Mouse (Mus musculus): ENCODE results near the gene Osbpl10.

Gene Osbpl10

DNA sequence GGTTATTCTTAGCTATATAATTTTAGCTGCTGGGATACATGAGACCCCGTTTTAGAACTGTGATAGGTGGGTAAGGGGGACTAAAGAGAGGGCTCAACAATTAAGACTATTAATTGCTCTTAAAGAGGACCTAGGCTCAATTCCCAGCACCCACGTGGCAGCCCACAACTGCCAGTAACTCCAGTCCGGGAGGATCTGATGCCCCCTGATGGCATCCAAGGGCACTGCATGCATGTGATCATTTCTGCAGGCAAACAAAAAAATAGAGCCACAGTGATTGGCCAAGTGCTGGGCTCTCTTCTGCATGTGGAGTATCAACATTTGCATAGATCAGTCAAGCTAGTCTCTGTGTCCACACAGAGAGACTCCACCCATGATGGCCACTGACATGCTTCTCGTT, 96.8 kb downstream of the Osbpl10 start:
- no peak for DNase-seq (ENCODE audit: low spot score)

DNA sequence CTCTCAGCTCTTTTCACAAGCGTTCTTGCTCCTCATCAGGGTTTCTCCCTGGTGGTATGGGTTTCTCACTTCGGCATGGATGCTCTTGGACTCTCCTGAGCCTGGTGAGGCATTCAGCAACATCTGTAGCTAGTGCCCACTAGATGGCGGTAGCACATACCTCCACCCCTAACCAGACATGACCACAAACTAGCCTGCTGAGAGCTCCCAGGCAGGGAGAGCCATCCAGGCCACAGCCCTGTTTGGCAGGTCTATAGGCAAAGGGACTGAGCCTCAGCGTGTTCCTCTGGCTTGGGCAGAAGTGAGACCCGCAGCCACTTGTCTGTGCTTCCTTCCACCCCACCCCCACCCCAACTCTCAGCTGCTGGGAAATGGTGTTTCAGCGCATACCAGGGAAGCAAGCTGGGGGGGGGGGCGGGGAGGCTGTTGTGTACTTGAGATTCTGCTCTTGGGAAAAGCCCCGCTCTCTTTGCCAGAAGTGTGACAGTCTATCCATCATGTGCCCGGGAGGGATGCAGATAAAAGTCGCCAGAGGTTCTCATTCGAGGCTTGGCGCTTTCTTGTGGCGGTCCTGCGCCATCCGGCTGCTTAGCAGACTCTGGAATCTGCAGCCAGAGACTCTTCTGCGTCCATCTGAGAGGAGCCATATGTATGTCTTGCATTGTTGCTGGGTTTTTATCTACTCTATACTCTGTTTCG, 110.1 kb downstream of the Osbpl10 start:
- DNase-seq (ENCODE audit: low spot score): peak; percentile 91

DNA sequence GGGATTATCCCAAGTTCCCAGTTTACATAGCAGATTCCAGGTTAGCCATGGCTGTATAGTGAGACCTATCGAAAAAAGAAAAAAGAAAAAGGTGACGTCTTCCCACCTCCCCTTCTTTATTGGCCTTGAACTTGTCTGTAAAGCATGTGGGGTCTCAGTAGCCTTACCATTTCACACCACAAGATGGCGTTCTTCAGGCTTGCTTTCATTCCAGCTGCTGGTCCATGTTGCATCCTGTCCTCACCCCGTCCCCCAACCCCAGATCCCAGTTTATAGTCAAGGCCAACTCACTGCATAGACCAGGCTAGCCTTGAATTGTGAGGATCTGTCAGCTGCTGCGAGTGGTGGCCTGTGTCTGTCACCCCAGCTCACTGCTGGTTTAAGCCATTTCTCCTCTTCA, 111.3 kb downstream of the Osbpl10 start:
- no peak for DNase-seq (ENCODE audit: low spot score)

DNA sequence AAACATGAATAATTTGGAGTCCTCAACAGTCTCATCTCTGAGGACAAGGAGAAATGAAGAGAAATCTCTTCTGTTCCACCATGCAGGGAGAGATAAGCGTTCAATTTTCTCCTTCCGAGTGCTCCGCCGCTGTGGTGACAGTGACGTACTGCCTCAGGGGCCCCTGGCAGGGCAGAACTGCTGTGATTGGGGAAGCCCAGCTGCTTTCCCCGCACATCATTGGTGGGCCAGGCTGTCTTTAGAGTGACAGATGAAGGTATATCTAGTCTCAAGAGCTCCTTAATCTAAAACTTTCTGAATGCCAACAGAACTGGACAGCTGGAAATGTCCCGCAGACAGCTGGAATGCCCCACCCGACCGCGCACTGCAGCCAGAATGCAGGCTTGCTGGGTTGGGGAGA, 118.1 kb downstream of the Osbpl10 start:
- DNase-seq (ENCODE audit: low spot score): peak; percentile 49

DNA sequence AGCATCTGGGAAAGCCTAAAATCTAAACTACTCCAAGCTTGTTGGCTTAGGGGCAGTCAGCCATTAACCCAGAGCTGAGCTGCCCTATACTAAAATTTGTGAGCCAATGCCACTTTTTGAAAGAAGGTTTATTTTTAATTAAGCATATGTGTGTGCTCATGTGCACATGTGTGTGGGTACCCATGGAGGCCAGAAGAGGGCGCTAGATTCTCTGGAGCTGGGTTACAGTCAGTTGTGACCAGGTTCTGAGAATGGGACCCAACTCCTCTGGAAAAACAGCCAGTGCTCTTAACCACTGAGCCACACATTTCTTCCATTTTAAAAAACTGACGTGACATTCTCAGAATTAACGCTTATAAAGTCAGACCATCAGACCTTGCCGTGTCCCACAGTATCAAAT, 119.0 kb downstream of the Osbpl10 start:
- no peak for DNase-seq (ENCODE audit: low spot score)

DNA sequence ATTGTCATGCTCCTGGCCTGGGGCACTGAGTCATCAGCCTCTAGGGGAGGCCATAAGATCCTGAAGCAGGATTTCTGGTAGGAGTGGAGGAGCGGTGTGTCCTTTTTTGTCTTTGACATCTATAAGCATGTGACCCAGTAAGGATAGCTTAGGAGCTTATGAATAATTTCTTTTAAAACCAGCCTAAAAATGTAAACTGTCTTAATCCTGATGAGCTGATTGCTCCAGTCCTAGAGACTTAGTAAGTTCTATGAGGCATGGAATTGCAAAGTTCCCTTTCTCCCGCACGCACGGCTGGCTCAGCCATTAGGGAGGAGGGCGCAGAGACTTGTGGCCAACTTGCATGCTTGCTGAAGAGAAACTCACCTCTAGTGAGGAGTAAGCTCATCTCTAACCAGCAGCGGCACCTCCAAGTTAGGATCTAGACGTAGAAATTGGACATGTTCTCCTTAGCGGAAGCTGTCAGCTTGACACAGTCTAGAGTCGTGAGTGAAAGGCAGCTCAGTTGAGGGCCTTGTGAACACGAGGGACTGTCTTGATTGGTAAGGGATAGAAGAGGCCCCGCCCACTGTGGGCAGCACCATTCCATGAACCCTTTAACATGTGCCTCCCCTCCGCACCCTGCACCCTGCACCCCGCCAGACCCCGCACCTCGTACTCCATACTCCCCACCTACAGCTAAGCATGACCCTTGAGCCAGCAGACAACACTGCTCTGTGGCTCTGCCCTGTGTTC, 122.0 kb downstream of the Osbpl10 start:
- no peak for DNase-seq (ENCODE audit: low spot score)

DNA sequence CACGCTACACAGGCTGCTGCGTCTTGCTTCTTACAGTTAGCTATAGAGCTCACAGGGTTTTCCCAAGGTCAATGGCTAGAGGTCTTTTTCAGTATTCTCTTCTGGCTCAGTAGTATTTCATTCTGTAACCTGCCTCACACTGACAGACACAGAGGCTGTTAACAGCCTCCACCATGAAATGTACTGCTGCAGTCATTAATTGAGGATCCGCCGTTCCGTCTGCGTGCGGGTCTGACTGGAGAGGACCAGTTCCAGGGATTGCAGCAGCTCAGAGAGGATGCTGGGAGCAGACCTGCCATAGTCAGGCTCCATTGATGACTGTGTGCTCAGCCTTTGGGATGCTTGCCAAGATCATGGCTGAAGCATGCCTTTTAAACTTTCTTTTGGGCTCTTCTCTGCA, 129.1 kb downstream of the Osbpl10 start:
- DNase-seq (ENCODE audit: low spot score): no peak

DNA sequence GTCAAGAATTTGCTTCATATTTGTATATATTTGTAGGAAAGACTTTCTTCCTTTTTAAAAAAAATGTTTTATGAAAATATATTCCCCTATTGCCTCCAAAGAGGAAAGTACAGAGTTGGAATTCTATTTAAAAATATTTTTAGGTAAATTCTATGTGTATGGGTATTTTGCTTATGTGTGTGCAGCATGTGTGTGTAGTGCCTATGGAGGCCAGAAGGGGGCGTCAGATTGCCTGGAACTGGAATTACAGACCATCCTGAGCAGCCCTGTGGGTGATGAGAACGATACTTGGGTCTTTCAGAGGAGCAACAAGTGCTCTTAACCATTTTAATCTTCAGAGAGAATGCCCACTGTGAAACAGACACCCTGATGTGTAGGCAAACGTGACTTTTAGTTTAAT, 132.3 kb downstream of the Osbpl10 start:
- DNase-seq (ENCODE audit: low spot score): no peak

DNA sequence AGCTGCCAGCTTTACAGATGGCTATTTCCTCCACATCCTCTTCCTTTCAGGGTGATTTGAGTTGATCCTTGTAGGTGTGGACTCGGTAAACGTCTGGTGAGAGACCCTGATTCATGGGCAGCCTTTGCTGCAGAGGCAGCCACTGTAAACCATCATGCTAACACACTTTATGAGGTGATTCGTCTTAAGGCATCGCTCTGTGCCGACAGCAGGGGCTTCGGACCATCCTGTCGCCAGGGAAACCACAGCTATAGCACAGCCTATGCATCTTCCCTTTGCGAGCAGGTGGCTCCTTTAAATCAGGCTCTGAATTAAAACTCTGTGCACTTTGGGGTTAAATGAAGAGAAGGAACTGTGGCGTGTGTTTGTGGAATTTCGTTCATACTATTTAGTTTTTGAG, 138.9 kb downstream of the Osbpl10 start:
- no peak for DNase-seq (ENCODE audit: low spot score)

DNA sequence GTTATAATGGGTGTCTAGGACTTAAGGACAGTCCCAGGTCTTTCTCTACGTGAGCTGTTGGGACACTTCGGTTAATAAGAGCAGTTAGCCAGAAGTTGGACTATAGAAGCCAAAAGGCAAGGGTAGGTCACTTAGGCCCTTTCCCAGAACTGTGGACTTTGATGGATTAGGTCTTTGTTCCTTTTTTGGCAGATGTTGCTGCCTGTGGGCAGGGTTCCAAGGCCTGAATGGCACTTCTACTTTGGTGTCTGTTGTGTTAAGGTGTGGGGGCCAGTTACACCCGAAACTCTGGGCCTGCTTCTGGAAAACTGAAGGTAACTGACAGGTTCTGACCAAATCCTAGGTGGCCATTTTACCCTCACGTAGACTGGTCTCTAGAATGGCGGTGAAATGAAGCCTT, 141.9 kb downstream of the Osbpl10 start:
- no peak for DNase-seq (ENCODE audit: low spot score)

DNA sequence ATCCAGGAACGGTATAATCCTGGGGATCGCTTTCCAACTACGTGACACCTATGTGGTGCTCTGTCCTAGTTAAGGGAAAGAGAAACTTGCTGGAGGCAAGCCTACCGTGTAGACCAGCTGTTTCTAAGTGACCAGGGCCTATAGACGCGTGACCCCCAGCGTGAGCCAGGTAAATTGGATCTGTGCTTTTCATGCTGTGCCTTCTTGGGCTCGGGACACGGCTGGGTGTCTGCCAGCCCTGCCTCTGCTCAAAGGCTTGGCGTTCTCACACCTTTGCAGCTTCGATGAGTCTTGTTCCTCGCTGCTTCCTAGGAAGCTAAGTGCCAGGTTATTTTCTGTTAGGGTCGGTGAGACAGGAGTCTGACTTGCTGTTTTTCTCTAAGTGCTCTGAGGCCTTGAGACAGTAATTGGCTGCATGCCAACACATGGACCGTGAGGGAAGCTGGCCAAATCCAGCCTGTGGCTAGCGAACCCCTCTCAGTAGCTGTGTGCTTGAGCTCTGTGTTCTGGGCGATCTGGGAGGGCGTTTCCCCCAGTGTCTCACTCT, 142.4 kb downstream of the Osbpl10 start:
- no peak for DNase-seq (ENCODE audit: low spot score)

DNA sequence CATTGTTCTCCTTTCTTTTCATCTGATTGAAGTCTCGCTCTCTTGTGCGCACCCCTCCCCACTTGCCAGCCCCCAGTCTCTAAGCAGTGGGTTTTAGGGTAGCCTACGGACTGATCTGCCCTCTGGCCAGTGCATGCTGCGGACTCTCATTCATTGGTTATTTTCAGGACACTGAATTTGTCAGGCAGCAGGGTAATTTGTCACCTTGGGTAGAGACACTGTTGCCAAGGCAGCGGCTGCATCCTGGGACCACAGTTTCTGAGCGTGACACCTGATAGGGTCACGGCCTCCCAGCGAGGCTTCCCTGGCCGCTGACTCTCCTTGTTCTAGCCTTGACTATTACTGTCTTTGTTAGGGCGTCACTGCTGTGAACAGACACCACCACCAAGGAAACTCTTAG, 149.0 kb downstream of the Osbpl10 start:
- peak; percentile 73 for DNase-seq (ENCODE audit: low spot score)

DNA sequence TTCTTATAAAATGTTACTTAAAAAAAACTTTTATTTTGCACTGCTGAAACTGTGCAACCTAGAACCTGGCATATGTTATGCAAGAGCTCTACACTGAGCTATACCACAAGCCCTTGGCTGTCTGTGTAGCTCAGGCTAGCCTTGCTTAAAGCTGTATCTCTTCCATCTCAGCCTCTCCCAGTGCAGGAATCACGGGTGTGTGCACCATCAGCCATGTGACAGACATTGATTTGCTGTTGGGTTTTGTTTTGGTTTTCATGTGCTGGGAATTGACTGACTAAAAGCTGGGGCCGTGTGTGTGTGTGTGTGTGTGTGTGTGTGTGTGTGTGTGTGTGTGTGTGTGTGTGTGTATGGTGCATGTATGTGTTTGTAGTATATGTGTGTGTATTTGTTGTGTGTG, 155.6 kb downstream of the Osbpl10 start:
- no peak for DNase-seq (ENCODE audit: low spot score)

DNA sequence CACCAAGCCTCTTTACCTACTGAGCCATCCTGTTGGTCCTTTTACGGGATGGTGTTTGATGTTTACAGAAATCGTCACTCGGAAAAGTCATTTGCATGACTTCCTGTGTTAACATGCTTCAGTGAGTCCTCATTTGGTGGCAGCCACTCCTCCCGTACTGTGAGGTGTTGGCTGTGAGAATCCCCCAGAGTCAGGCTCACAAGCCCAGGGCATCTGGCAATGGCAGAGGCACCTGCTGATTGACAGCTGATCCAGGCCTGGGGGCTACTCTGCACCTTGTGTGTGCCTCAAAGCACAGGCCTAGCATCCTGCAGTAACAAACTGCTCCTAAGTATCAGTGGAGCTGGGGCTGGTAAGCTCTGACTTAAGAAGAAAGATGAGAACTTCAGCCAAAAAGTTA, 156.4 kb downstream of the Osbpl10 start:
- no peak for DNase-seq (ENCODE audit: low spot score)

DNA sequence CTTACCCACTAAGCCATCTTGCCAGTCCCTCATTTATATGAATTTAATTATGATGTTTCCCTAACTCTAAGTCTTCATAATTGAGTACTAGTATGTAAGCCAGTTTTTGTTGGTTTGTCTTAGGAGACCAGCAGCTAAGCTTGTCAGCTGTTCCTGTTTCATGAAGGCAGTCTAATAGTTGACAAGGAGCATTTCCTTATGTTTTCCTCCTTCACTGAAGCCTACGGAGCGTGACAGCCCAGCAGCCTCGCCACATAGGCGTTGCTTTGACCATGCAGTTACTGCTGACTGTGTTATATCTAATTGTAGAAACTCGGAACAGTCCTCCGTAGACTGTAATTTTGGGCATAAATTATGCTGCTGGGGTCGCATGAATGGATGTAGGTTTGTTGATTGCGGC, 157.0 kb downstream of the Osbpl10 start:
- DNase-seq (ENCODE audit: low spot score): no peak

DNA sequence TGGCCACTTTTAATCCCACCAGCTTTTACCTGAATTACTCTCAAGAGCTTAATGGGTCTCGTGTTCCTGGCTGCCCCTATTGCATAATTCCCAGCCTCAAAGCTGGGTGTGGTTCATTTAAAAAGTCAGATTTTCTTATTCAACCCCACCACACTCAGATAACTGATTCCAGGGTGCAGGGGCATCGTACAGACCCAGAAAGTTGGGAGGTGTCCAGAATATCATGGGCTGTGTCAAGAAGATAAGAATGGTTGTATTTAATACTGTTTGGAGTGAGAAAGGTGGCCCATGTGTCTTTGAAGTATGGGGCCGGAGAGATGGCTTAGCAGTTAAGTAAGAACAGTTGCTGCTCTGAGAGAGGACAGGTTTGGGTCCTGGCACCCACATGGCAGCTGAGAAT, 159.5 kb downstream of the Osbpl10 start:
- no peak for DNase-seq (ENCODE audit: low spot score)

DNA sequence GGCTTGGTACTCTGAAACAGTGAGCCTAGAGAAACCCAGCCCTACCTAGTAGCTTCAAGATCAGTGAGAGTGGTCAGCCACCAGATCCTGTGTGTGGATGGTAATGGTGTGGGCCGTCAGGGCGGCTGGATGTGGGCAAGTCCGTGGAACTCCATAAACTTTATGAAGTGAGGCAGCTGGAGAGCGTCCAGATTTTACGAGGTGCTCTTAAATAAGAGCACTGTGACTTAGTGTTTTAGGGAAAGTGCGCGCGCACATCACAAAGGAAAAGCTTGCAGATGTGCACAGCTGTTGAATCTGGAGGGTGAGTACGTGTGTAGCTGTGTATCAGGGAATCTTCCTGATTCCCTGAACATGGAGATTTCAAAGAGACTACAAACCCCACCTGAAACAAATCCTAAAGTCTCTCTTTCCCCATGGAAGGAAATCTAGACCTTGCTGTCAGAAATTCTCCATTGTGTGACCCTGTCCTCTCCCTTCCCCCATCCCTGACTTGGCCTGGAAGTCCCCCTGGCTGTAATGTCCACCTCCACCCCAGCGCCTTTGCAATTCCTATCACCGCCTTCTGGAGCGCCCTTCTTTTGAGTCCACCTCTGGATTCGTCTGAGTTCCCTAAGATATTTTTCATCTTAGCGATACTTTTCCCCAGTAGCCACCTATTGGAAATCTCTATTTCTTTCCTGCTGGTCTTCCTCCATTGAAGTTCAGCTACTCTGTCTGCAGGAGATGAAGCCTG, 161.4 kb downstream of the Osbpl10 start:
- DNase-seq (ENCODE audit: low spot score): no peak

DNA sequence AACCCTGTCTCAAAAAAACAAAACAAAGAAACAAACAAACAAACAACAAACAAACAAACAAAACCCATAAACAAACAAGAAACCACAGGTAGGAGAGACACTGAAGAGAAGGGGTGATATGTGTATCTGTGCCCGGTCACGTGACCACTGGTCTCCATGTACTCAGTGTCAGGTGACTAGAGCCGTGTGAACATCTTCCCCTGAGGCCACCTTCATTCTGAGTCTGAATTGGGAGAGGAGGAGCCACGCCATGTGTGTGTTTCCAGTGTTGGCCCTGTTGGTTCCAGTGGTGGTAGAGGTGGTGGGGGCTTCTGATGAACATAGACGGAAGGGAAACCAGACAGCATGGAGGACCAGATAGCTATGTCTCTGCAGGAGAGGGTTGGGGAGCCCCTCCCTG, 168.8 kb downstream of the Osbpl10 start:
- DNase-seq (ENCODE audit: low spot score): no peak

DNA sequence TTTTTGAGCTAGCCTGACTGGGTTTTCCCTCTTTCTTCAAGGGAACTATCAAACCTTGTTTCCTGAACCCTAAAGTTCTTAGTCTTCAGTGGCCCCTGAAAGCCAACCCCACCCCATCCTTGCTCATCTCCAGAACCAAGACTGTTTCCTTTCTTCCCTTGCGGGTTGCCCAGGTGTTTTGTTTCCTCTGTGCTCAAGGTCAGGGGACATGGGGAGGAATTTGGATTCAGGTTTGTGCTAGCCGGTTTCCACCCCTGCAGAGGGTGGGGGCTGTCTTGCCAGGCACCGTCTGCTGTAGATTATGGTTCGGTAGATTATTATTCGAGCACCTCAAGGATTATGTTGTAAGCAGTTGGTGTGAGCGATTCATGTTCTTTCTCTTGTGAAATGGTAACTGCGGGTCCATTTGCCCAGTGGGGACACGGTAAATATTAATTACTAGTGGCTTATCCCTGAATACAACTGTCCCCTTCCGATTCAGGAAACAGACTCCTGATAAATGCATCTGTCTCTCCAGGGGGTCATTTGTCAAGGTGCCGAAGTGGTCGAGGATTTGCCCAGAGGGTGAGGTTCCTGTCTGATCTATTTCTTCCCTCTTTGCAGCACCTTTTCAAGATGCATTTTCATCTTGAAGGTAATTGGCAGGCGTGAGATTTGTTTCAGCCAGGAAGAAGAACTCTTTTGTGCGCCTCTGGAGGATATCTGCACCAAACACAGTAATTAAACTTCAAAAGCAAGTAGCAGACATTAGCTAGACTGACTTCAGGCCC, 169.4 kb downstream of the Osbpl10 start:
- no peak for DNase-seq (ENCODE audit: low spot score)

DNA sequence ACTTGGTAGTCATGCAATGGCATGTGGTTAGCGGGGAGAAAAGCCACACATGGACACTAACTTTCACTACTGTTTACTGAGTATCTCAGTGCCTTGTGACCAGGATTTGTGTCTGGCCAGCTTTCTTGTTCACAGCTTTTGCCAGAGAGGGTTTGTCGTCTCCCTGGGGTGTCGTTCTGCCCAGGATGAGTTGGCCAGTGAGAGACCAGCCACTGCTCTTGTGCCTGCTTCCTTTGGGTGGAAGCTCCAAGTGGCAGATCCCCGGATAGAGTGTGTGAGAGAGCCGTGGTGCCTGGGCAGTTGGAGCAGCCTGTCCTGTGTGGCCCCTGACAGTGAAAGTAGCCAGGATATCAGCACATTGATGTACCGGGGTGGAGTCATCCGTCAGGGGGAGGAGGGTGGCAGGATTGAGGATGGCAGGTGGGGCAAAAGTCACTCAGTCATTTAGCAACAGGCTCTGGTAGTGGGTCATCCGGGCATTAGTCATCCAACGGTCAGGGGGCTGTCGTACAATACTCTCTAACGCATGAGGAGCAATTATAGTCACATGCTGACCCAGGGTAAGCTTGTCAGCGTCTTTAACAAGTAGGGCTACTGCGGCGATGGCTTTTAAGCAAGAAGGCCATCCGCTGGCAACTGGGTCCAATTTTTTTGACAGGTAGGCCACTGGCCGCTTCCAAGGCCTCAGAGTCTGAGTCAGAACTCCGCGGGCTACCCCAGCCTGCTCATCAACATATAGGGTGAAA, 170.8 kb downstream of the Osbpl10 start:
- DNase-seq (ENCODE audit: low spot score): no peak

DNA sequence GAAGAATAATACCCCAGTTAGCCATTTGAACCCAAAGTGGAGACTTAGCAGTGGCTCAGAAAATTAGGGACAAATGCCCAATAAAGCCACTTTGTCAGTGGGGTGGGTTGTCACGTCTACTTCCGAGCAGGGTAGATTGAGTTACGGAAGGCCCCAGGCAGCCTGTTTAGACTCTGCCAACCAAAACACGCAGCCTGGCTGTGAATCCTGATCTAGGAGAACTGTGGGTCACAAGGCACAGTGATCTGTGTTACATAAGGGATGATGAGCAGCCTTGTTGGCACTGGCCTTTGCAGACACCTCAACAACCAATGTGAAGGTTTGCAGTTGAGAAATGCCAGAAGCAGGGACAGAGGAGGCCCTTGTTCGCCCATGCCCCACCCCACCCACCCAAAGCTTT, 183.2 kb downstream of the Osbpl10 start:
- DNase-seq (ENCODE audit: low spot score): no peak

Data from embryo, embryonic 10 days (tissue).